Mouse (Mus musculus) hindbrain, embryonic 14.5 days (tissue): ENCODE results near the gene Dnajb3. TPM values are rescaled to one million over a fixed set of nuclear protein-coding genes. Genes with fewer than 3 reads are reported as not detected.
A peak's percentile ranks its signal among the peaks of the same experiment; 100 is the strongest.

Experiments used
- ATAC-seq: fragments of 200-750 bp; cut with Nextera tagmentation; 2 replicates; pipeline ENCODE4 v1.8.0; 2017; ENCODE audit warnings: moderate number of reproducible peaks, mild to moderate bottlenecking, moderate TSS enrichment, moderate library complexity; ENCODE audit not compliant: low FRiP score
- DNase-seq: peaks from one replicate; pipeline ENCODE4 v3.0.0-alpha.2; 2015; ENCODE audit warnings: low spot score
- H3K27ac ChIP-seq: fragments of 300-500 bp; sonication (generic); 2 replicates; pipeline ENCODE4 v1.5.1; 2014; ENCODE audit warnings: mild to moderate bottlenecking, moderate library complexity
- H3K27me3 ChIP-seq: fragments of 300-500 bp; sonication (generic); 2 replicates; pipeline ENCODE4 v1.6.1; 2014; ENCODE audit warnings: mild to moderate bottlenecking, low read length, mixed read lengths; ENCODE audit not compliant: control insufficient read depth, insufficient read depth
- H3K36me3 ChIP-seq: fragments of 300-500 bp; sonication (generic); replicated peaks from 2 replicates; pipeline ENCODE4 v1.6.1; 2014; ENCODE audit not compliant: control insufficient read depth, insufficient read depth
- H3K4me1 ChIP-seq: fragments of 300-500 bp; sonication (generic); replicated peaks from 2 replicates; pipeline ENCODE4 v1.6.1; 2014; ENCODE audit warnings: antibody characterized with exemption, low read length, mixed read lengths; ENCODE audit not compliant: control insufficient read depth, insufficient read depth
- H3K4me2 ChIP-seq: fragments of 300-500 bp; sonication (generic); replicated peaks from 2 replicates; pipeline ENCODE4 v1.6.1; 2014; ENCODE audit warnings: mild to moderate bottlenecking, moderate library complexity
- H3K4me3 ChIP-seq: fragments of 300-500 bp; sonication (generic); replicated peaks from 2 replicates; pipeline ENCODE4 v1.5.1; 2014; ENCODE audit warnings: mild to moderate bottlenecking, low read length
- H3K9ac ChIP-seq: fragments of 300-500 bp; sonication (generic); 2 replicates; pipeline ENCODE4 v1.6.1; 2014
- H3K9me3 ChIP-seq: fragments of 300-500 bp; sonication (generic); 2 replicates; pipeline ENCODE4 v1.6.1; 2016; ENCODE audit warnings: low read length; ENCODE audit not compliant: control insufficient read depth
- WGBS: fragments of 180-500 bp; shearing (Covaris S2); extraction: QIAGEN DNeasy Blood & Tissue Kit; methylation state at CpG from one replicate; pipeline ENCODE4 v1.1.7; 2014; 5-methylcytosine and 5-hydroxymethylcytosine counted together
- polyA plus RNA-seq: library from polyadenylated mRNA; unstranded; fragments of >200 nt; fragmentation: Nextera tagmentation; extraction: Ambion mirVana; gene quantifications from 2 replicates; pipeline ENCODE4 v1.2.1, GENCODE M21; 2014

Dnajb3 gene
- polyA plus RNA-seq, 1 experiment from 2014 or later: 16.5 TPM

GRCm38 (mm10) chr1:88220336-88220735, 14.8 kb upstream of the Dnajb3 start:
- no peaks in the 10 kb centered on the region for H3K4me1 ChIP-seq
- H3K36me3 ChIP-seq: no peaks in the 10 kb centered on the region
- H3K9me3 ChIP-seq: peaks cover 17% of the 10 kb centered on the region
- no peak overlapping the region for H3K4me2 ChIP-seq
- H3K9ac ChIP-seq: no peak overlapping the region
- H3K27ac ChIP-seq: no peak overlapping the region
- ATAC-seq (no peak), DNase-seq (no peak)
- no peaks in the 10 kb centered on the region for H3K27me3 ChIP-seq
- no peak overlapping the region for H3K4me3 ChIP-seq

- Histone ChIP-seq H3K27me3 (no peaks in the 10 kb centered on the region), H3K4me2 (no peak overlapping the region), H3K27ac (no peak overlapping the region), H3K9me3 (peaks cover 28% of the 10 kb centered on the region), H3K36me3 (no peaks in the 10 kb centered on the region), H3K4me1 (no peaks in the 10 kb centered on the region), H3K9ac (no peak overlapping the region), H3K4me3 (no peak overlapping the region)
- peak; percentile 24 for DNase-seq
- WGBS: 25% methylated on average over 1 of the region's 1 CpGs
- no peak for ATAC-seq
Measured at GRCm38 (mm10) chr1:88219054-88219453, 13.5 kb upstream of the Dnajb3 start.

- no peaks in the 10 kb centered on the region for H3K36me3 ChIP-seq
- H3K4me1 ChIP-seq: no peaks in the 10 kb centered on the region
- H3K9me3 ChIP-seq: peaks cover 32% of the 10 kb centered on the region
- no peaks in the 10 kb centered on the region for H3K27me3 ChIP-seq
- ATAC-seq (no peak), DNase-seq (no peak)
- WGBS: 51% methylated on average over 4 of the region's 4 CpGs
- no peak overlapping the region for H3K4me3 ChIP-seq
- H3K4me2 ChIP-seq: no peak overlapping the region
- H3K9ac ChIP-seq: no peak overlapping the region
- no peak overlapping the region for H3K27ac ChIP-seq
Measured at GRCm38 (mm10) chr1:88218591-88218990, 13.0 kb upstream of the Dnajb3 start.

GRCm38 (mm10) chr1:88218051-88218450, 12.5 kb upstream of the Dnajb3 start:
- 74% methylated on average over 9 of the region's 9 CpGs for WGBS
- Histone ChIP-seq H3K9me3 (peaks cover 38% of the 10 kb centered on the region), H3K9ac (no peak overlapping the region)

GRCm38 (mm10) chr1:88217576-88217975, 12.0 kb upstream of the Dnajb3 start:
- ATAC-seq (no peak), DNase-seq (no peak)
- Histone ChIP-seq H3K4me1 (no peaks in the 10 kb centered on the region), H3K4me2 (no peak overlapping the region), H3K9ac (no peak overlapping the region), H3K4me3 (no peak overlapping the region), H3K36me3 (no peaks in the 10 kb centered on the region), H3K27ac (no peak overlapping the region), H3K27me3 (no peaks in the 10 kb centered on the region), H3K9me3 (peaks cover 42% of the 10 kb centered on the region)
- WGBS: 39% methylated on average over 3 of the region's 3 CpGs

More at GRCm38 (mm10) chr1:88218051-88218450, 12.5 kb upstream of the Dnajb3 start:
- no peak overlapping the region for H3K27ac ChIP-seq
- ATAC-seq (no peak), DNase-seq (no peak)
- H3K27me3 ChIP-seq: no peaks in the 10 kb centered on the region
- H3K4me2 ChIP-seq: no peak overlapping the region
- H3K4me1 ChIP-seq: no peaks in the 10 kb centered on the region
- no peaks in the 10 kb centered on the region for H3K36me3 ChIP-seq
- no peak overlapping the region for H3K4me3 ChIP-seq

GRCm38 (mm10) chr1:88217144-88217543, 11.6 kb upstream of the Dnajb3 start:
- H3K9ac ChIP-seq: no peak overlapping the region
- no peaks in the 10 kb centered on the region for H3K27me3 ChIP-seq
- no peak for ATAC-seq
- DNase-seq: peak; percentile 31
- 67% methylated on average over 2 of the region's 2 CpGs for WGBS
- H3K9me3 ChIP-seq: peaks cover 44% of the 10 kb centered on the region
- no peaks in the 10 kb centered on the region for H3K4me1 ChIP-seq
- H3K36me3 ChIP-seq: no peaks in the 10 kb centered on the region
- H3K27ac ChIP-seq: no peak overlapping the region
- no peak overlapping the region for H3K4me2 ChIP-seq
- no peak overlapping the region for H3K4me3 ChIP-seq

- H3K27me3 ChIP-seq: no peaks in the 10 kb centered on the region
- H3K4me3 ChIP-seq: no peak overlapping the region
- WGBS: 56% methylated on average over 2 of the region's 2 CpGs
- no peak for ATAC-seq
- no peaks in the 10 kb centered on the region for H3K4me1 ChIP-seq
- no peak for DNase-seq
- no peaks in the 10 kb centered on the region for H3K36me3 ChIP-seq
- no peak overlapping the region for H3K9ac ChIP-seq
- no peak overlapping the region for H3K27ac ChIP-seq
- no peak overlapping the region for H3K4me2 ChIP-seq
- peaks cover 46% of the 10 kb centered on the region for H3K9me3 ChIP-seq
Measured at GRCm38 (mm10) chr1:88216551-88216950, 11.0 kb upstream of the Dnajb3 start.

GRCm38 (mm10) chr1:88215466-88216380, 10.1 kb upstream of the Dnajb3 start:
- Histone ChIP-seq H3K9ac (no peak overlapping the region), H3K4me1 (no peaks in the 10 kb centered on the region), H3K4me2 (no peak overlapping the region), H3K4me3 (no peak overlapping the region), H3K36me3 (no peaks in the 10 kb centered on the region), H3K9me3 (peaks cover 50% of the 10 kb centered on the region), H3K27ac (no peak overlapping the region), H3K27me3 (no peaks in the 10 kb centered on the region)
- 73% methylated on average over 10 of the region's 10 CpGs for WGBS
- ATAC-seq: 0 out of 2 replicates have a peak, but pooled peaks have one; percentile 0
- DNase-seq: peak; percentile 27

- Histone ChIP-seq H3K4me2 (no peak overlapping the region), H3K9me3 (peaks cover 53% of the 10 kb centered on the region), H3K9ac (no peak overlapping the region), H3K27ac (no peak overlapping the region), H3K36me3 (no peaks in the 10 kb centered on the region), H3K27me3 (no peaks in the 10 kb centered on the region), H3K4me3 (no peak overlapping the region), H3K4me1 (no peaks in the 10 kb centered on the region)
- peak; percentile 23 for DNase-seq
- ATAC-seq: 0 out of 2 replicates have a peak, but pooled peaks have one; percentile 2
- 81% methylated on average over 2 of the region's 2 CpGs for WGBS
Measured at GRCm38 (mm10) chr1:88214462-88214952, 8.9 kb upstream of the Dnajb3 start.
